Mouse (Mus musculus) layer of hippocampus, adult 18-20 months (tissue): ENCODE results near the gene Chd4. TPM values are rescaled to one million over a fixed set of nuclear protein-coding genes. Genes with fewer than 3 reads are reported as not detected.
"Not testable (repeated sequence)": the region's sequence is repeated elsewhere in the genome, so short reads cannot be mapped to it uniquely, and the experiment has no call there.

Experiments used
- DNase-seq, 2 experiments: peaks; one replicate each; pipeline ENCODE4 v3.0.0; 2022; ENCODE audit warnings: low spot score in 2 of 2
- long read RNA-seq: library from polyadenylated mRNA; stranded (forward); transcript quantifications from one replicate; pipeline ENCODE4 v2.0.0, GENCODE M21; 2021
- total RNA-seq, 2 experiments: library from RNA; stranded (reverse); gene quantifications; 2 replicates each; pipeline ENCODE4 v1.2.3; 2021

Gene Chd4
- total RNA-seq = 100 to 1,000 TPM; 153 to 176 TPM
- long read RNA-seq, full-length matches to known transcripts = 12 of 41 reads
- long read RNA-seq, partial matches to known transcripts = 11 of 41 reads
- long read RNA-seq, other reads (novel, unspliced or antisense) = 18 of 41 reads

DNA sequence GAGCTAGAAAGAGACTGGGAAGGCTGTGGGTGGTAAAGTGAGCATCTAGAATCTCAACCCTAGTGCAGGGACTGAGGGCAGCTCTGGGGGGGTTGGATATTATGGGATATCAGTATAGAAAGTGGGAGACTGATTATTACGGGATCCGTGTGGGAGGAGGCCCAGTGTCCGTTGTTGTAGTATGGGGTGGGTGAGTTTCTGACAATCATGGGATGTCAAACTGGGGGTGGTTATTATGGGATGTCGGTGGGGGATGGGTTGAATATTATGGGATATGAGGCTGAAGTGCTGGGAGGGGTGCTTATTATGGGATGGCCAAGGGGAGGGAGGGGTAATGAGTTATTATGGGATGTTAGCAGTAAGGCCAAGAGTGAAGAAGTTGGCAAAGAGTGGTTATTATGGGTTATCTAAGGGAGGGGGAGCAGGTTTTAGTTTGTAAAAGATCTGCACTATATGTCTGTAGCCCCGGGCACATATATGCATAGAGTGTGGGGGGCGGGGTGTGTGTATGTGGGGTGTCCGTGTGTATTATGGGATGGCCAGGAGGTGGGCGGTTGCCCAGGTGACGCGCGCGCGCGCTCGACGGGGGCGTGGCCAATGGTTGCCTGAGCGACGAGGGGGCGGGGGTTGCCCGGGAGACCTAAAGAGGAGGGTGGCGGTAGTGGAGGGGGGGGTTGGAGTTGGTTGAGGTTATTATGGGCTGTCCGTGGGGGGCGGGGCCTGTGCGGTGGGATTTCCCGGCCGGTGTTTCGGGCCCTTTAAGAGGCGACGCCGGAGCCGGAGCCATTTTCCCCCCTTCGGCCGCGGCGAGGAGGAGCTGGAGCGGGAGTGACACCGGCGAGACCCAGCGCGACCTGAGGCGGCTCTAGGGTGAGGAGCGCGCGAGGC lies at the start of gene Chd4:
Gene Chd4, plus strand, starts transcription at position 591 of the 888 bp plus-strand sequence.
- peak; percentile 85 to 97 for DNase-seq

DNA sequence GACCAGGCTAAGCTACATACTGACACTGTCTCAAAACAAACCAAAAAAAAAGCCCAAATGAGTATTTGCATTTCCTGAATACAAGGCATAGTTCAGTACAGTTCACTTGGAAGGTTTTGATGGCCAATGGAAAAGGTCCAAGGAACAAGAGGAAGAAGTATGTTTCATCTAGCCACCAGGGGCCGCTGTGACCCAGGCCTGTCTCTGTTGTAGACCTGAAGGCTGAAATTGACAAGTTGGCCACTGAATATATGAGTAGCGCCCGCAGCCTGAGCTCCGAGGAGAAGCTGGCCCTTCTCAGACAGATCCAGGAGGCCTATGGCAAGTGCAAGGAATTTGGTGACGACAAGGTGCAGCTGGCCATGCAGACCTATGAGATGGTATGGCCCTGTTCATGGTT lies 49.1 kb upstream of the Chd4 start:
- DNase-seq = peak; percentile 60 to 82

DNA sequence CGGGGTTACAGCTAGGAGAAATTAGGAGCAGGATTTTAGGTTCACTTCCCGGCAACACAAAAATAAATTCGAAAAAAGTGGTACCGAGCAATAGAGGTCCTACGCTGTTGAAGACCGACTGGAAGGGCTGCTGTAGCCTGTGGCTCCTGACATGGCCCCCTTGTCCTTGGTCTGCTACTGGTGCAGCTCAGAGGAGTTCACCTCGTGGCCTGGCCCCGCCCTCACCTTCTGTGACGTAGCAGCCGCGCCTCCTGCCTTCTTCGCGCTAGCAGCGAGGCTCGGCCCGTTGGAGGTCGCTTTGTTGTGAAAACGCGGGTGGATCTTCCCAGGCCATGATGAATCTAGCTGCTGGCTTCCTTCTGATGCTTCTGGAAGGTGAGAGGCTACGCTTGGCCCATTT lies 46.1 kb upstream of the Chd4 start, which contains the start of gene Acrbp:
Gene Acrbp, plus strand, starts transcription at position 12 of the 400 bp plus-strand sequence.
- DNase-seq = no peak

DNA sequence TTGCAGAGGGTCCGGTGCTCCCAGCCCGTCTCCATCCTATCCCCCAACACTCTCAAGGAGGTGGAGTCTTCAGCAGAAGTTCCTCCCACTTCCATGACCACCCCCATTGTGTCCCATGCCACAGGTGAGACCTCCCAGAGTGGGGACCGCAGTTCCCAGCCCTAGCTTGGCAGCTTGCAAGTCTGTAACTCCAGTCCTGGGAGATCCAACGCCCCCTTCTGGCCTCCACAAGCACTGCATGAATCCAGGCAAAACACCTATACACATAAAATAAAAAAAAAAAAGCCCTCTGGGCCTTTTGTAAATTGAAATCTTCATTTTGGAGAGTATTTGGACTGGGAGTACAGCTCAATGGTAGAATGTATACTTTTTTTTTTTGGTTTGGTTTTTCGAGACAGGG lies 44.5 kb upstream of the Chd4 start:
- no peak for DNase-seq

DNA sequence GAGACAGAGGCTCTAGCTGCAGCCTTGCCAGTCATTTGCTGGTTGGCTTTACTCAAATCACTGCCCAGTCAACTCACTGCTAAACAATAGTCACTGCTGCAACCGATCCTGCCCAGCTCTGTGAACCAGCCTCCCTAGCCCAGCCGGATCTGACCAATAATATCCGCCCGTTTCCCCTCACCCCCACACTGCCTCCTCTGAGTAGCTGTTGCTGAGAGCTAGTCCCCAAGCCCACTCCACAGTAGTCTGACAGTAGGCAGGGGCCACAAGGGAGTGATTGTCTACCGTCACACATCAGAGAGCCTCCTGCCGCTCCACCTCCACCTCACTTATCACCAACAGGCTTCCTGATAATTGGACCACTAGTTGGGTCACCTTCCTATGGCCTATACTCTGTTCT lies 34.3 kb upstream of the Chd4 start:
- no peak for DNase-seq

DNA sequence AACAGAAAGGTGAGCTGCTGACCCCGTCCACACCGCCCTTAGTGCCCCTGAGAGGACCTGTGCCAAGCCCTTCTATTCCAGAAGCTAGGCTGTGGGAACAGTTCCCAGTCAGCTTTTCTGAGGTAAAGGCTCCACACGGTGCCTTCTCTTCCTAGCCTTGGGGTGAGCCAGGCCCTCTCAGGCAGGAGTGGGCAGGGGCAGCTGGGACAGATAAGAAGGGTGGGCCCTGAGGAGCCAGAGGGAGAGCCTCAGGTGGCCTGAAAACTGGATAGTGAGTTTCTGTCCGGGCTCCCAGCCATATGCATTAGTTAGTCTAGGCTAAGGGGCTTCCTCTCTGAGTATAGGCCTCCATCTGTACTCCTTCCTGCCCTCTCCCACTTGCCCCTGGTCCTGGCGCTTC lies 33.3 kb upstream of the Chd4 start:
- no peak for DNase-seq

DNA sequence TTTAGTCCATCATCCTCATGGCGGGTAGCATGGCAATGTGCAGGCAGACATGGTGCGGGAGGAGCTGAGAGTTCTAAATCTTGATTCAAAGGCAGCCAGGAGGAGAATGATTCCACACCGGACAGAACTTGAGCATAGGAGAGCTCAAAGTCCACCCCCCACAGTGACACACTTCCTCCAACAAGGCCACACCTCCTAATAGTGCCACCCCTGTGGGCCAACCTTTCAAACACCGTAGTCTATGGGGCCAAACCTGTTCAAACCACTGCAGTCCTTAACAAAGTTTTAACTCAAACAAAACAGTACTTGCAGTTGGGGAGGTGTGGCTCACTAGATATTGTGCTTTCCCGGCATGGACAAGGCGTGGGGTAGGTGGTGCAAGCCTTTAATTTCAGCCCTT lies 31.9 kb upstream of the Chd4 start:
- DNase-seq = no peak

DNA sequence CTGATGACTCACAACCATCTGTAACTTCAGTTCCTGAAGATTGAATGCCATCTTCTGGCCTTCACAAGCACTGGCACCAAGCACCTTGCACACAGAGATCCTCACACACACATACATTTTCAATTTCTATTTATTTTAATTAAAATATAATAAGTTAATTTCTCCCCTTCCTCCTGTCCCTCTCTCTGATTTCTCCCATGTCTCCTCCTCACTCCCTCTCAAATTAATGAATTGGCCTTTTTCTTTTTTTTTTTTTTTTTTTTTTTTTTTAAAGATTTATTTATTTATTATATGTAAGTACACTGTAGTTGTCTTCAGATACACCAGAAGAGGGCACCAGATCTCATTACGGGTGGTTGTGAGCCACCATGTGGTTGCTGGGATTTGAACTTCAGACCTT lies 30.6 kb upstream of the Chd4 start:
- DNase-seq = not testable (repeated sequence)

DNA sequence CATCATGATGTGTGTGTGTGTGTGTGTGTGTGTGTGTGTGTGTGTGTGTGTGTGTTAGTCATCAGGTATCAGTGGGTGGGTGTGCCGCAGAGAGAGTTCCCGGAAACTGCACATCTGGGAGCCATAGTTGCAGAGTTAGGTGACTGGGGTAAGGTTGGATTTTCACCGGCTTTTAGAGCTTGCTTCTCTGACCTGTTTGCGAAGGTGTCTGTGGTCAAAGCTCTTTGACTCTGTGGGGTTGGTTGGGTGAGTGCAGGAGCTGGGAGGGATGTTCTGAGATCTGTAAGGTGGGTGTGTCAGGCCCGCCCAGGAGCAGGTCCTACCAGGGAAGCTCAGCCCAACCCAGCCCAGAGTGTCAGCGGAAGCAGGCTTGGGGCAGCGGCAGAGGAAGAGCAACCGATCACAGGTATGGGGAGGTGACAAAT lies 28.2 kb upstream of the Chd4 start, which contains the start of gene Lpar5:
Gene Lpar5, plus strand, starts transcription at position 350 of the 425 bp plus-strand sequence.
- no peak for DNase-seq

DNA sequence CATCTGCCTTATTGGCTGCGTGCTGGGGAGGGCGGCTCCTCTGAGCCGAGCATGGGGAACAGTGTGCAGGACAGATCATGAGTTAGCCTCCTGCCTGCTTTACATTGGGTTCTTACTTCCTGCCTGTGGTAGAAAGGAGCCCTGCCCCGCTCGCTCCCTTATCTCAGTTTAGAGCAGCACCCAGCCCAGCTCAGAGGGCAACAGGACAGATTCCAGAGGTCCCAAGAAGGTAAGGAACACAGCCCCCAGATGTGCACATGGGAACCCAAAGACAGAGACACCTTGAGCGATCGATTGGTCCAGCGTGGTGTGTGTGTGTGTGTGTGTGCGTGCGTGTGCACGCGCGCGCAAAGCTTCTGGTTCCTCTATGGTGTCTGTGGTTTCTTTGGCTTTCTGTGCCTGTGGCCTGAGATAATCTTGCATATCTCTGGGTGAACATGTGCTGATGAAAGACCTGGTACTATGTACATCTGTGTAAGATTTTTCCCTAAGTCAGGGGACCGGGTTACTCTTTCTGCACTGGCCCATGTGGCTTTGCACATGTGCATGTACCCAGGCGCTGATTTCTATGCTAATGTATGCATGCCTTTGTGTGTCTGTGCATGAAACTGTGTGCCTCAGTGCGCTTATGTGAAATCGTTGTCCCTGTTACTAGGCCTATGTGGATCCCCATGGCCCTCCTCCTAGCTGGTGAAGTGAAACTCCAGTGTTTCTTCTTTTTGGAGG lies 24.4 kb upstream of the Chd4 start:
- DNase-seq = peak in 1 of 2 experiments; percentile 55

DNA sequence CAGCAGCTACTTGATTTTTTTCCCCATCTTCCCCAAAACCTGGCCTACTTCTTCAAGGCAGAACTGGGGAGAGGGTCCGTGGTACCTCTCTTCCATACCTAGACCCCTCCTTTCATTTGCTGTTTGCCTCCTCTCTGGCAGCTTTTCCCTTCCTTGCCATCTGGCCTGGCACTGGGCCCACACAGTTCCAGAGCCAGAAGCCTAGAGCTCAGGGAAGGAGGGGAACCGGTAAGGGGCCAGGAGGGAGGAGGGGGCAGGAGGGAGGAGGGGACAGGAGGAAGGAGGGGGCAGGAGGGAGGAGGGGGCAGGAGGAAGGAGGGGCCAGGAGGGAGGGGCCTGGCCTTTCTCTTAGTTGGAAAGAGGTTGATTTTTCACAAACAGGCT lies 23.9 kb upstream of the Chd4 start:
- peak; percentile 49 to 71 for DNase-seq

DNA sequence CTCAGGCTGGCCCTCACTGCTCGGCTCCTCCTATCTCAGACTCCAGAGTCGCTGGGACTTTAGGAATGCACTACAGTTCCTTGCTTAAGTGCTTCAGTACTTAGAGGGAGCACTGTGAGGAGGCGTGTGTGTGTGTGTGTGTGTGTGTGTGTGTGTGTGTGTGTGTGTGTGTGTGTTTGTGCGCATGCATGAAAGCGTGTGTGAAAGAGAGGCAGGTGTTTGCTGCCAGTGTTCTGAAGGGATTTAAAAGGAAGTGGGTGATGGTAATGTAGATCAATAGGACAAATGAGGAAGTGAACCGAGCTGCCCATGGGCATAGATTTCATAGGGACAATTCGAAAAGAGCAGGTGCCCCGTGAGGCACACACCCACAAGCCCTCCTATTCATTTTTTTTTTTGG lies 22.0 kb upstream of the Chd4 start:
- DNase-seq = no peak

DNA sequence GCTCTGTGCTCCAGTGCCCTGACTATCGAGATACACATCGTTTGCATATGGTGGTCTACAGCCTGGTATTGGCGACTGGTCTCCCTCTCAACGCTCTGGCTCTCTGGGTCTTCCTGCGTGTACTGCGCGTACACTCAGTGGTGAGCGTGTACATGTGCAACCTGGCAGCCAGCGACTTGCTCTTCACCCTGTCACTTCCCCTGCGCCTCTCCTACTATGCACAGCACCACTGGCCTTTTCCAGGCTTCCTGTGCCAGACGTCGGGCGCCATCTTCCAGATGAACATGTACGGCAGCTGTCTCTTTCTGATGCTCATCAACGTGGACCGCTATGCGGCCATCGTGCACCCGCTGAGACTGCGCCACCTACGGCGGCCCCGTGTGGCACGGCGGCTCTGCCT lies 14.4 kb upstream of the Chd4 start:
- DNase-seq = no peak

DNA sequence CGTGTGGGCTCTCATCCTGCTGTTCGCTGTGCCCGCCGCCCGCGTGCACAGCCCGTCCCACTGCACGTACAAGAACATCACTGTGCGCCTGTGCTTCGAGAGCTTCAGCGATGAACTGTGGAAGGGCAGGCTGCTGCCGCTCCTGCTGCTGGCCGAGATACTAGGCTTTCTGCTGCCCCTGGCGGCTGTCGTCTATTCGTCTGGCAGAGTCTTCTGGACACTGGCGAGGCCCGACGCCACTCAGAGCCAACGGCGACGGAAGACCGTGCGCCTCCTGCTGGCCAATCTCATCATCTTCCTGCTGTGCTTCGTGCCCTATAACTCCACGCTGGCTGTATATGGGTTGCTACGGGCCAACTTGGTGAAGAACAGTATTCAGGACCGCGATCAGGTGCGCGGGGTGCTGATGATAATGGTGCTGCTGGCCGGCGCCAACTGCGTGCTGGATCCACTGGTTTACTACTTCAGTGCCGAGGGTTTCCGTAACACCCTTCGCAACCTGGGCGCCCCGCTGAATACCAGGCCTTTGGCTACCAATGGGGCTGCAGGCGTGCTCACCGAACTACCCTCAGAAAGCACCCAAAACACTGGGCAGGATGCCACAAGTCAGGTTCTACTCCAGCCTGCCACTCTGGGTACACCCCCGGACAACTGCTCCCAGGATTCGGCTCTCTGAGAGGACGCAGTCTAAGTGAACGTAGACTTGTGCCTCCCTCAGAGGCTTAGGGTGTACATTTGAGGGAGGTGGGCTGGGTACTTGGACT lies 13.8 kb upstream of the Chd4 start:
- DNase-seq = peak; percentile 63 to 84

DNA sequence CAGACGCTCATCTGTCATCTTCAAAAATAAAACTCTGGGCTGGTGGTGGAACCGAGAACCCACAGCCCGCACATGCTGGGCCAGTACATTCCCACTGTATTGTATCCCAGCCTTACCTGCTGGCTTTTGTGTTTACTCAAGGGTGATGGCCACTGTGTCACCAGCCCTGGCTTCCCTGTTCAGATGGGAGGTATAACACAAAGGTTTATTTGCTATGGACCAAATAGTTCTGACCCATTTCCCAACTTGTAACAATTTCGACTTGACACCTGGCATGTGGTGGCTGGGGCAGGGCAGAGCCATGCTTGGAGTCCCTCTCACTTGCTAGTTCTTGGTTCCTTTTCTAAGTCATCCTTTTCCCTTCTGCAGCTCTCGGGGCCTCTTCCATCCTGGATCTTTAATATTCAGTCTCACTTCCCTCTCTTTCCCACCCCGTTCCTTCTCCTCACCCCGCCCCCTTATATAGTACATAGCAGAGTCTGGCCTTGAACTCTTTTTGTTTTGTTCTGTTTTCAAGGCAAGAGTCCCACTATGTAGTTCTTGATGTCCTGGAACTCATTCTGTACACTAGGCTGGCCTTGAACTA lies 12.9 kb upstream of the Chd4 start:
- no peak for DNase-seq

DNA sequence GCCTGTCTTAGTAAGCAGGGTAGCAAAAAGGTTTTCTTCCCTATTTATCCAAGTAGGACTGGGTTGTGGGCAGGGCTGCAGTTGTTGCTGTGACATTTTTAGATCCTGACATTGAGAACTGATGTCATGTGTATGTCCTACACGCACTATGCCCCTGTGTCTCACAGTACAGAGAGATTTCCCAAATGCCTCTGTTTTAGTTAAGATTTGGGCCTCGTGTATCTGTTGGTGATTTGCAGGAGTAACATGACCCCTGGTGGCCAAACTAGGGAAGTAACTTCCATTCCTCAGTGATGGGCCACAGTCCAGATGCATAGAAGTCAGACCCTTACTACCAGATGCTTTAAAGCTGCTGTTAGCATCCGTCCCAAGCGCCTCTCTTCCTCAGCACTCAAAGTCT lies 11.4 kb upstream of the Chd4 start:
- peak in 1 of 2 experiments; percentile 85 for DNase-seq

DNA sequence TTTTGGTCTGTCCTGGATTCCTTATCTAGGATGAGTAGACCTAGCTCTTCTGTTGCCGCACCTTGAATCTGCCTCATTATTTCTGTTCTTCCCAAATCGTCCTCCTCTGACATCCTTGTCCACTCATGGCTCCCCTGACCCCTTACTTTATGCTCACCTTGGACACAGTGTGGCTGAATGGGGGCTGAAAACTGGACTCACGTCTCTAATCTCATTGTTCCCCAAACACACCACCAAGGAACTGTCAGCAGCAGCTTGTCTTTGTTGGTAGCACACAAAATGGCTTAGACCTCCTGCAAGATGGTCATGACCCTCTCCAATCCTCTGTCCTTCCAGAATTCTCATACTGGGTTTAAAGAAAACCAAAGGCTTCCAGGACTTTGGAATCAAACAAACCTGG lies 7.8 kb upstream of the Chd4 start:
- DNase-seq = no peak

DNA sequence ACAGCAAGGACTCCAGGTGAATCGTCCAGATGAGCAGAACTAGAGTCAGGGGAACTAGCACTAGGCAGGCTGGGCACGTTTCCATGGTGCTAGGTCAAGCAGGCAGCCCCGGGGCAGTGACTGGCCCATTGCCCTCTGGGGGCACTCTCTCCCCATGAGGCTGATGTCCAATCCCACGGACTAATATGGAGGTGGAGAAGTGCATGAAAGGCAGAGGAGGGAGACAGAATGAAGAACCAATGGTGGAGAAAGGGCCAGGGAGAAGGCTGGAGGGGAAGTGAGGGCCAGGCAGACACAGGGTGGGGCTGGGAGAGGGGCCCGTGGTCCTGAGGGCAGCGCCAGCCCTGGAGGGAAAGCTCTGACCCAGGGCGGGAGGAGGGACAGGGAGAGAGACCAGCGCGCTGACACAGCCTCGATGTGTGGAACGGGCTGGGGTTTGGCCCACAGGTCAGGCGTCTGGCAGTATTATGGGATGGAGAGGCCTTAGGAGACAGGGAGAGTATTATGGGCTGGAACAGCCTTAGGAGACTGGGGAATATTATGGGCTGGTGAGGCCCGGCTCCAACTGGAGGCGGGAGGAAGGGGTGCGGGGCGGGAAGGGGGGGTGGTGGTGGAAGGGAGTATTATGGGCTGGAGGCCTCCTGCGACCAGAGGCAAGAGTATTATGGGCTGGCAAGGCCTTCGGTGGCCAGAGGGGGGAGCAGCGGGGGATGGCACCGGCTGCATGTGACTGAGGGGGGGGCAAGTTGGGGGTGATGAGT lies 7.0 kb upstream of the Chd4 start:
- peak in 1 of 2 experiments; percentile 78 for DNase-seq

DNA sequence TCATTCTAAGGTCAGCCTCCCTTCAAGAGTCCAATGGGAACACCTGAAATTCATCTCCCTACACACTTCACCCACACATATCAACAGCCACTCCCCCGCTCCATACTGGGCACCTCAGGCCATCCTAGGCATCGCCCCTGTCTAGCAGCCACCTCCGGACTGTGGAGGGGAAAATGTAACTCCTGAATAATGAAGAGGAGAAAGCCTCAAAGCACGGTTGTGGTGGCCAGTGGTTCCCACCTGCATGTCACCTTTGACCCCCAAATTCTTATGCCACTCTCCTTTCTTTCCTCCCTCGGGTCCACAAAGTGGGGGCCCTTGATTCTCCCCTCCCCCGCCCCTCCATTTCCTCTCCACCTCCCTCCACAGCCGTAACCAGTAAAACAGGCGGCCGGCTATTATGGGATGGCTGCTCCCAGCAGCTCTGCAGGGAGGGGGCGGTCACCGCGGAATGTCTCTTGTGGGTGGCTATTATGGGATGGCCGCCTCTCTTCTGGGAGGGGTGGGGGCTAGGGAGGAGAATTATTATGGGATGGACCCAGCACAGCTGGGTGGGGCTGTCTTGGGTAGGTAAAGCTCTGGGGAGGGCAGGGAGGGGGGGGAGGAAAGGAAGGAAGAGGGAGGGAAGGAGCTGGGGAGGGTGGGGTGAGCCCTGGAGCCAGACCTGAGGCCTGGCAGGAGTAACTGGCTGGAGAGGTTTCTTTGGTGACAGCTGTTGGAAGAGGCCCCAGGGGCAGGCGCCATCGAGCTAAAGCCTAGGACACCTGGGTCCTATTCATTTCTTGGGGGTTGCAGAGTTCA lies 6.1 kb upstream of the Chd4 start:
- DNase-seq = peak; percentile 82 to 88
